Mouse (Mus musculus) liver, adult (tissue): ENCODE measurements around the gene Ogfr.

Experiments
- GATA4 ChIP-seq: IDR thresholded peaks from 2 replicates; pipeline ENCODE4 v1.6.1; 2014; ENCODE audit warnings: mild to moderate bottlenecking, low read length; ENCODE audit not compliant: insufficient replicate concordance

Gene Ogfr

DNA sequence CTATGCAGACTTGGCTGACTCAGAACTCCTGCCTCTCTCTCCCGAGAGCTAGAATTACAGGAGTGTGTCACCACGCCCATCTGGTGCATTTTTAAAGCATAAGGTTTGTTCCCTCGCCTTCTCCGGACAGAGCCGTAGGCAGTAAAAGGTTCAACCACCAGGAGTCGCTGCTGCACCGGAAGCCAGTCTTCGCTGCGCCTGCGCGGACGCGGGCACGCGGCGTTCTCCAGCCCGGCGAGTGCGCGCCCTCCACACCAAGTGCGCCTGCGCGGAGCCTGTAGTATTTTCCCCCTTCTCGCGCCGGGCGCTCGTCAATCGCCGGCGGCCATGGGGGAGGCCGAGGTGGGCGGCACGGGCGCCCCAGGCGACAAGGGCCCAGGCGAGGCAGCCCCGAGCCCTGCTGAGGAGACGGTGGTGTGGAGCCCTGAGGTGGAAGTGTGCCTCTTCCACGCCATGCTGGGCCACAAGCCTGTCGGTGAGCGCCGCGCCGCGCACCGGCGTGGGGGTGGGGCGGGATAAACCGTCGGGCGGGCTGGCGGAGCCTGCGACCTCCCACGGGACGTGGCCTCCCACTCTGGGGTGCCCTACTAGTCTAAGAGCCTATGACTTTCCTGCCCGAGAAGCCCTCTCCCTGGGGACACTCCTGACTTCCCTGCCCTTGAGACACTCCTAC, 6.4 kb upstream of the Ogfr start:
- TF ChIP-seq GATA4: no peak; the same call in 1 of the 2 replicates

DNA sequence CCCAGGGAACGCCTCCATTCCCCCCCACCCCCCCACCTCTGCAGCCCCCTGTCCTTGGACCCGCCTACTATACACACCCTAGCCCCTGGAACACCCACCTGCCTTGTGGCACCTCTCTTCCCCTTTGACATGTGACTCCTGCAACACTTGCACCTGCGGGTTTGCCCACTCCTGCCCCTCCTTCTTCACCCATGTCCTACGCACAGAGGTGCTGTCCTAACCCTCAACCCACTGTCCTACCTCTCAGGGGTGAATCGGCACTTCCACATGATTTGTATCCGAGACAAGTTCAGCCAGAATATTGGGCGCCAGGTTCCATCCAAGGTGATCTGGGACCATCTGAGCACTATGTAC, 5.9 kb upstream of the Ogfr start:
- no peak for TF ChIP-seq GATA4

DNA sequence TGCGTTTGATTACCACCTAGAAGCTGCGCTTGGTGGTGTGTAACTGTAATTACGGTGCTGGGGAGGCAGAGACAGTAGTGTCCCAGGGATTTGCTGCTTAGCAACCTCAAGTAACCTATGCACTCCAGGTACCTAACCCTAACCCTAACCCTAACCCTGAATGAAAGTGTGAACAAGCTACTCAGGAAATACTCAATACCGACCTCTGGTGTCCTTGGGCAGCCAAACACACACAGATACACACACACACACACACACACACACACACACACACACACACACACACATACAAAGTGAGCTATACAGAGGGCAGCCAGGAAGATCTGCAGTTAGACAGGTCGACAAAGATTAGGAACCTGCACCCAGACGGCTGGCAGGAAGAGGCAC, 316 bp upstream of the Ogfr start:
- no peak for TF ChIP-seq GATA4

DNA sequence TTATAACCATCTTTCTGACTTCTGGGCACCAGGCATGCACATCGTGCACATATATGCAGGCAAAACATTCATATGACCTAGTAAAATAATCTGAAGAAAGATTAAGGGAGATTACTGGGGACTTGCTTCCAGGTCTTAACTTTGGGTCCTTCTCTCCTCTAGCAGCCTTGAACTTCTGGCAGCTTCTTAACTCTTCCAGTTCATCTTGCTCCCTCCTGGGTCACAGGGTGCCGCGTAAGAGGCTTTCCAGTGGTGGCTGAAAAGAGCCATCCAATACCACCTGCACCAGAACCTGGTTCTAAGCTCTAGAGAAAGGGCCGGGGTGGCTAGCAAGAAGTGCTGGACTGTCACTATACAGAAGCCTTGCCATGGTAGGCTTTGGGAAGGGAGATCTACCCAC, 8.4 kb downstream of the Ogfr start, which contains the start of gene Col9a3:
Col9a3 (plus strand) TSS at position 301 of the 400 bp plus-strand sequence.
- TF ChIP-seq GATA4: no peak

DNA sequence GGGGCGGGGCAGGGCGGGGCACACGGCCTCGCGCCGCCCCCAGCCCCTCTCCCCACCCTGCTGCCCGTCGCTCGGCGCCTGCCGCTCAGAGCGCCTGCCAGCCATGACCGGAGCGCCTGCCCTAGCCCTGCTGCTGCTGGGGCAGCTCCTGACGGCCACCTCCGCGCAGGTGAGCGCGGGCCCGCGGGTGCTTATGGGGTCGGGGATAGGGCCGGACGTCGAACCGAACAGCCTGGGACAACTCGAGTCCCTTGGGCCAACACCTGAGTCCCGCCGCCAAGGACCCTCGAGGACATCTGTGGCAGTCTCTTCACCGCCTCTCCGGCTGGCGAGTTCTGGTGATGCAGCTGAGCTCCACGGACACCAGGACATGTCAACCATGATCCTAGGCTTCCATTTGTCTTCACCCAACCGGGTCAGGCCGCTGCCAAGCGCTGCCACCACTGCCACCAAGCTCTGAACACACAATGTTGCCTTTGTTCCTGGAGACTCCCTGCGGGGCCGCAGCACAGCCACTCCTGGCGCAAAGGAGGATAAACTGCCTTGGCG, 9.2 kb downstream of the Ogfr start:
- TF ChIP-seq GATA4: no peak

DNA sequence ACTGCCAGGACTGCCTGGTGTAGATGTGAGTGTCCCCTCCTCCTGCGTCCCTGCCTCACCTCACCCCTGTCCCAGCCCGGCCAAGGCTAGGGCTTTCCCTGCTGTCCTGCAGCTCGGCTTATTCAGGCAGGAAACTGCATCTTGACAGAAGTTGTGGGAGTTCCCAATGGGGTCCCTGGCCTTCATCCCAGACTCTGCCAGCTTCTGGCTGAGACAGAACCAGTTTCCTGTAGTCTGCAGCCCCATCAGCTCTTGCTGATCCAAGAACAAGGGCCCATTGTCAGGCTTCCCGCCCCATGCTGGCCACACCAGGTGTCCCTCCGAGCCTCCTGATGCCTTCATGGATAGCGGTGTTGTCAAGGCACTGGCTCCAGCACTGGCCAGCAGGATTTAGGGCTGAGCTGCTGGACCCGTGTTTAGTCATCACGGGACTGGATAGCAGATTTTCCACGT, 11.6 kb downstream of the Ogfr start:
- no peak for TF ChIP-seq GATA4

DNA sequence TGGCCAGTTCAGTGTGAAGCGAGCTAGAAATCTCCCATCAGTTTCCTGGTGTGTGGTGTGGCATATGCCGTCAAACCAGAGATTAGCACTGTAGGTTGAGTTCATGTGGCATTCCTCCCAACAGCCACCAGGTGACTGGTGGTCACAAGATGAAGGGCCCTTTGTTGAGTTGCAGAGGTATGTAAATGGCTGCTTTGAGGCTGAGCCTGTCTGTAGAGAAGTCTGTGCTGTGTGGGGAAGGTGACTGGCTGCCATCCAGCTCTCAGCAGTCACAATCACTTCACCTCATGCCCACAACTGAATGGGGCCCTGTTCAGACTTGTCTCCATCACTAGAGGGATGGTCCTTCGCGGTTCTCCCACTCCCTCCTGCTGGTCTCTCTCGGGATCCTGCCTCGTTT, 15.7 kb downstream of the Ogfr start:
- TF ChIP-seq GATA4: no peak

DNA sequence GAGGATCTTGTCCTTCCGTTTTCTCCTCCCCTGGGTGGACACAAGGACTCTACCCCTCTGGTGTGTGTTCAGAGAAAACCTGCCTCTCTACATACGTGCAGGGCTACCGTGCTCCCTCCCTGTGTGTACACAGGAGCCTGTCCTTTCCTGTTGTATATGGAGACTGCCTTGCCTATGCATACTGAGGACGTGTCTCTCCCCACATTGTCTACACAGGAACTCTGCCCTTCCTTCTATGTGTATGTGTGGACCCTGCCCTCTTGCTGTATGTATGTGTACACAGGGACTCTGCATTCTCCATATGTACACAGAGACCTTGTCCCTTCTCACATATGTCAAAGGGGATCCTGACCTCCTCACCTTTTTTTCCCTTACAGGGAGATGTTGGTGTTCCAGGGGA, 21.2 kb downstream of the Ogfr start:
- TF ChIP-seq GATA4: no peak

DNA sequence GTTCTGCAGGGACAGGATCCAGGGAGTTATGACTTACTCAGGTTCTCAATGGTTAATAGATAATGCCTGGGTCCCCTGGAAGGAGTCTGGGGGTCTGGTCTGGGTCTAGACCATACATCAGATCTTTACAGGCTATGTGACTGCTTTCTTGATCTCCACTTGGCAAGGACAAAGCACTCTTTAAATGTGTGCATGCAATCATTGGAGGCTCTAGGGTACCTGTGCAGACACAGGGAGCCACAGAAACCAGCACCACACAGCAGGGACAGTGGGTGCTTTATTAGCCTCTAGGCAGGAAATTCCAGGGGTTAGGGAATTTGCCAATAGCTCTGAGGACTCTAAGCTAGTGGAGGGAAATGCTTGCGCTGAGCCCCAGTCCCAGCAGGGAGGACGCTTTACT, 22.8 kb downstream of the Ogfr start:
- TF ChIP-seq GATA4: no peak

DNA sequence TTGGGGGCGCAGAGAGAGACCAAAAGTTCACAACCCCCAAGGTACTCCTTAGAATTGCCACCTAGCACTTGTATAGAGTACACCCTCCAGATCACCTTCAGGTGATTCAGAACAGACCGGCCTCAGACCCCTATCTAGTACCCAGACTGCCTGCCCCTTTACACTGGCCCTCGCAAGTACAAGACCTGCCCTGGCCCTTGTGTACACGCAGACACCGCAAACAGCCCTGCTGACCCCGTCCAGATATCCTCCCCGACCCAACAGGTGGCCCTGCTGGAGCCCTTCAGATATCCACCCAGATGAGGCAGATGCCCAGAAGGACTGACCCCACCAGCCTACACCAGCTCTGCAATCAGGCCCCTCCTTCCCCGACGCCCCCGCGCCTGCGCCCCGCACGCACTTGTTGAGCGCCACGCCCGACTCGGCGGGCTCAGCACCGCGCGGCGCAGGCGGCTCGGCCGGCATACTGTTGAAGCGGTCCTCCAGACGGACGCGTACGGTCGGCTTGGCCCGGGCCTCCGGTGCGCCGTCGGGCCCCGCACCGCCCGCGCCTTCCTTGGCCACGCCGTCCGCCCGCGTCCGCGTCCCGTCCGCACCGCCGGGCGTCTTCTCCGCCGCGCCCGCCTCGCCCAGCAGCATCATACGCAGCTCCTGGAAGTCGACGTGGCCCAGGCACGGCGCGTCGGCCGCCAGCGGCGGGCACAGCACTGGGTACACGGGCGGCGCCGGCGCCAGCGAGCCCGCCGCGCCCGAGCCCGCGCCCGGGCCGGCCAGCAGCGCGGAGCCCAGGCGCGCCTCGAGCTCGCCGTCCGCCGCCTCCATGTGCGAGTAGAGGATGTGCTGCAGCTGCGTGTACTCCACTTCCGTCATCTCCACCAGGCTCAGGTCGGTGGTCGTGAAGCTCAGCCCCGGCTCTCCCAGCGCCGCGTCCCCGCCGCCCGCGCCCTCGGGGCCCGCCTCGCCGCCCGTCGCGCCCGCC, 52.8 kb downstream of the Ogfr start:
- no peak for TF ChIP-seq GATA4

DNA sequence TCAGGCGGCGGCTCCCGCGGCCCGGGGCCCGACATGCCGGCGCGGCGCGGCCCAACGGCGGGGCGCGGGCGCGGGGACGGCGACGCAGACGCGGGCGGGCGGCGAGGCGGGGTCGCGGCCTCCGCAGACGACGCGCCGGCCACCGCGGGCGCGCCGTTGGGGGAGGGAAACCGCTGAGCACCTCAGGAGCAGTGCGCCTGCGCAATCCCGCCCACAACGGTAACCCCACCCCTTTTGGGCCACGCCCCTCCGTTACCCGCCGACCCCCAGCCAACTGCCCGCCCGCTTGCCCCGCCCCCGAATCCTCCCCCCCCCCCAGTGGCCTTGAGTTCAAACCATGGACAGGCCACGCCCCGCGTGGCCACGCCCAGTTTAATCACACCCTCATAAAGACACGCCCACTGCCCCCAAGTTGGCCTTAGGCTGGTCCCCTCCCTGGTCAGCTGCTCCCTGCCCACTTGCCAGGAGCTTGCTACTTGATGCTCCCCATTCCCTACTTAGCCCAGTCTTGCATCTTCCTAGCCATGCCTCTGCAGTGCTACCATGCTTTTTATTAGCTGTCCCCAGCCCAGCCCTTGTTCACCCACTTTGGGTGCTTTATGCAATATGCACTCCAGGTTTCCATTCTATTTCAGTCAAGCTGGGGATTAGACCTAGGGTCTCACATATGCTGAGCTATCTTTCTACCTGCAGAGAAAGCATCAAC, 53.7 kb downstream of the Ogfr start, which contains the start of gene Tcfl5:
Tcfl5 (minus strand) TSS at position 154 of the 706 bp plus-strand sequence.
- TF ChIP-seq GATA4: no peak

DNA sequence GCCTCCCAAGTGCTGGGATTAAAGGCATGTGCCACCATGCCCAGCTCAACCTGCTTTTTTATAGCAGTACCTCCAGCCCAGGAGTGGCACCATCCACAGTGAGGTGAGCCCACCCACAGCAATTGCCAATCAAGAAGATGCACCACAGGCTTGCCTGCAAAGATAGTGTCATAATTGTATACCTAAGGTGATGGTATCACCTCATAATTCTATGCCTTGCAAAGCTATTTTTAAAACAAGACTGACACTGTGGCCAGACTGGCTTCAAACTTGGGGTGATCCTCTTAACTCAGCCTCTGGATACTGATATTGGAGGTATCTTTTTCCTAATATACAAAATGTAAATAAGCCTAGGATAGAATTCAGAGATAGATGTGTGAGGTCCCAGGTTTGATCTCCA, 54.6 kb downstream of the Ogfr start:
- TF ChIP-seq GATA4: no peak
